Mouse (Mus musculus): Measurements from ENCODE around the gene Tnni2. TPM values are rescaled to one million over a fixed set of nuclear protein-coding genes. Genes with fewer than 3 reads are reported as not detected.

The Tnni2 gene
- polyA plus RNA-seq, 1 experiment, result 2.1 TPM

DNA sequence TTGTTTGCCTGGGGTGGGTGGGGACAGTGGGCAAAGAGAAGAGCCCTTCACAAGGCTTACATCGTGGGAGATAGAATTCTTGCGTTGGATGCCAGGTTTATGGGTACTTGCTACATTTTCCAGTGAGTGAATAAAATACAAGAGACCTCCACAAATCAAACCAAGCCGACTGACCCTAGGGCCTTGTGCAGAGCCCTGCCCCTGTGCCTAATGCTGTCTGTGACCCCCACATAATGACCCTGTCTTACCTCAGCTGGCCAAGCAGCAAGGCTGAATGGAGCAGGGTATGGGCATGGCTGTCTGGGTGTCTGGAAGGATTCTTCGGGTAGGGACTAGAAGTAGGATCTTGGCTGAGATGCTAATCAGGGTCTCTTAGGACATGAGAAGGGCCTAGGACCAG lies 4.7 kb downstream of the Tnni2 start:
- Histone ChIP-seq H3K9me3 (replicated peaks; ENCODE audit: control insufficient read depth, insufficient read depth, low read length, poor library complexity, severe bottlenecking) (no peaks in the 10 kb centered on the region), H3K4me1 (ENCODE audit: control insufficient read depth, insufficient read depth, low read length) (no peaks in the 10 kb centered on the region), H3K27ac (ENCODE audit: insufficient read depth, low read length) (no peak overlapping the region), H3K27me3 (ENCODE audit: control insufficient read depth, insufficient read depth, low read length, poor library complexity, severe bottlenecking) (no peaks in the 10 kb centered on the region), H3K9ac (ENCODE audit: low read depth, poor library complexity, severe bottlenecking) (no peak overlapping the region), H3K4me3 (ENCODE audit: low read depth, low read length) (no peak overlapping the region), H3K36me3 (ENCODE audit: control insufficient read depth, insufficient read depth, low read length, poor library complexity, severe bottlenecking) (no peaks in the 10 kb centered on the region)
- no peak for TF ChIP-seq POLR2A (IDR thresholded peaks at IDR 0.05; ENCODE audit: insufficient read depth, low read length)
- no peak for TF ChIP-seq EP300 (IDR thresholded peaks at IDR 0.05; ENCODE audit: insufficient read depth, low read depth, low read length)
- no peak for TF ChIP-seq CTCF (IDR thresholded peaks at IDR 0.05; ENCODE audit: low read depth, low read length)

- Histone ChIP-seq H3K4me3 (ENCODE audit: low read depth, low read length) (no peak overlapping the region), H3K4me1 (ENCODE audit: control insufficient read depth, insufficient read depth, low read length) (no peaks in the 10 kb centered on the region), H3K9me3 (replicated peaks; ENCODE audit: control insufficient read depth, insufficient read depth, low read length, poor library complexity, severe bottlenecking) (no peaks in the 10 kb centered on the region), H3K36me3 (ENCODE audit: control insufficient read depth, insufficient read depth, low read length, poor library complexity, severe bottlenecking) (no peaks in the 10 kb centered on the region), H3K27ac (ENCODE audit: insufficient read depth, low read length) (no peak overlapping the region), H3K9ac (ENCODE audit: low read depth, poor library complexity, severe bottlenecking) (no peak overlapping the region), H3K27me3 (ENCODE audit: control insufficient read depth, insufficient read depth, low read length, poor library complexity, severe bottlenecking) (no peaks in the 10 kb centered on the region)
- TF ChIP-seq CTCF (IDR thresholded peaks at IDR 0.05; ENCODE audit: low read depth, low read length), result no peak
- TF ChIP-seq EP300 (IDR thresholded peaks at IDR 0.05; ENCODE audit: insufficient read depth, low read depth, low read length), result no peak
- TF ChIP-seq POLR2A (IDR thresholded peaks at IDR 0.05; ENCODE audit: insufficient read depth, low read length), result no peak
These were observed 7.5 kb downstream of the Tnni2 start for GRCm38 (mm10) chr7:142449038-142449617.

- TF ChIP-seq CTCF (IDR thresholded peaks at IDR 0.05; ENCODE audit: low read depth, low read length) (no peak), POLR2A (IDR thresholded peaks at IDR 0.05; ENCODE audit: insufficient read depth, low read length) (no peak), EP300 (IDR thresholded peaks at IDR 0.05; ENCODE audit: insufficient read depth, low read depth, low read length) (no peak)
- Histone ChIP-seq H3K4me1 (ENCODE audit: control insufficient read depth, insufficient read depth, low read length) (peaks cover 1% of the 10 kb centered on the region), H3K27ac (ENCODE audit: insufficient read depth, low read length) (no peak overlapping the region), H3K9me3 (replicated peaks; ENCODE audit: control insufficient read depth, insufficient read depth, low read length, poor library complexity, severe bottlenecking) (no peaks in the 10 kb centered on the region), H3K36me3 (ENCODE audit: control insufficient read depth, insufficient read depth, low read length, poor library complexity, severe bottlenecking) (no peaks in the 10 kb centered on the region), H3K9ac (ENCODE audit: low read depth, poor library complexity, severe bottlenecking) (no peak overlapping the region), H3K27me3 (ENCODE audit: control insufficient read depth, insufficient read depth, low read length, poor library complexity, severe bottlenecking) (no peaks in the 10 kb centered on the region), H3K4me3 (ENCODE audit: low read depth, low read length) (no peak overlapping the region)
These were observed 13.1 kb downstream of the Tnni2 start for GRCm38 (mm10) chr7:142454706-142455105.

- H3K36me3 ChIP-seq (ENCODE audit: control insufficient read depth, insufficient read depth, low read length, poor library complexity, severe bottlenecking), result no peaks in the 10 kb centered on the region
- H3K9me3 ChIP-seq (replicated peaks; ENCODE audit: control insufficient read depth, insufficient read depth, low read length, poor library complexity, severe bottlenecking), result no peaks in the 10 kb centered on the region
- TF ChIP-seq EP300 (IDR thresholded peaks at IDR 0.05; ENCODE audit: insufficient read depth, low read depth, low read length) (no peak), CTCF (IDR thresholded peaks at IDR 0.05; ENCODE audit: low read depth, low read length) (no peak), POLR2A (IDR thresholded peaks at IDR 0.05; ENCODE audit: insufficient read depth, low read length) (no peak)
- H3K9ac ChIP-seq (ENCODE audit: low read depth, poor library complexity, severe bottlenecking), result no peak overlapping the region
- H3K27ac ChIP-seq (ENCODE audit: insufficient read depth, low read length), result no peak overlapping the region
- peaks cover 1% of the 10 kb centered on the region for H3K4me1 ChIP-seq (ENCODE audit: control insufficient read depth, insufficient read depth, low read length)
- no peak overlapping the region for H3K4me3 ChIP-seq (ENCODE audit: low read depth, low read length)
- H3K27me3 ChIP-seq (ENCODE audit: control insufficient read depth, insufficient read depth, low read length, poor library complexity, severe bottlenecking), result no peaks in the 10 kb centered on the region
These were observed 13.6 kb downstream of the Tnni2 start for GRCm38 (mm10) chr7:142455251-142455650.

- TF ChIP-seq CTCF (IDR thresholded peaks at IDR 0.05; ENCODE audit: low read depth, low read length) (no peak), POLR2A (IDR thresholded peaks at IDR 0.05; ENCODE audit: insufficient read depth, low read length) (no peak), EP300 (IDR thresholded peaks at IDR 0.05; ENCODE audit: insufficient read depth, low read depth, low read length) (no peak)
- H3K9ac ChIP-seq (ENCODE audit: low read depth, poor library complexity, severe bottlenecking), result no peak overlapping the region
These were observed 15.2 kb downstream of the Tnni2 start for GRCm38 (mm10) chr7:142456806-142457205.

GRCm38 (mm10) chr7:142457227-142457811 lies 15.7 kb downstream of the Tnni2 start:
- no peak overlapping the region for H3K27ac ChIP-seq (ENCODE audit: insufficient read depth, low read length)
- TF ChIP-seq CTCF (IDR thresholded peaks at IDR 0.05; ENCODE audit: low read depth, low read length), result no peak
- TF ChIP-seq POLR2A (IDR thresholded peaks at IDR 0.05; ENCODE audit: insufficient read depth, low read length), result no peak
- TF ChIP-seq EP300 (IDR thresholded peaks at IDR 0.05; ENCODE audit: insufficient read depth, low read depth, low read length), result no peak
- H3K9ac ChIP-seq (ENCODE audit: low read depth, poor library complexity, severe bottlenecking), result no peak overlapping the region
- H3K27me3 ChIP-seq (ENCODE audit: control insufficient read depth, insufficient read depth, low read length, poor library complexity, severe bottlenecking), result no peaks in the 10 kb centered on the region
- no peaks in the 10 kb centered on the region for H3K36me3 ChIP-seq (ENCODE audit: control insufficient read depth, insufficient read depth, low read length, poor library complexity, severe bottlenecking)
- no peaks in the 10 kb centered on the region for H3K9me3 ChIP-seq (replicated peaks; ENCODE audit: control insufficient read depth, insufficient read depth, low read length, poor library complexity, severe bottlenecking)
- H3K4me1 ChIP-seq (ENCODE audit: control insufficient read depth, insufficient read depth, low read length), result peaks cover 1% of the 10 kb centered on the region
- no peak overlapping the region for H3K4me3 ChIP-seq (ENCODE audit: low read depth, low read length)

More at GRCm38 (mm10) chr7:142456806-142457205, 15.2 kb downstream of the Tnni2 start:
- H3K4me1 ChIP-seq (ENCODE audit: control insufficient read depth, insufficient read depth, low read length), result peaks cover 1% of the 10 kb centered on the region
- H3K27ac ChIP-seq (ENCODE audit: insufficient read depth, low read length), result no peak overlapping the region
- H3K36me3 ChIP-seq (ENCODE audit: control insufficient read depth, insufficient read depth, low read length, poor library complexity, severe bottlenecking), result no peaks in the 10 kb centered on the region
- no peak overlapping the region for H3K4me3 ChIP-seq (ENCODE audit: low read depth, low read length)
- no peaks in the 10 kb centered on the region for H3K9me3 ChIP-seq (replicated peaks; ENCODE audit: control insufficient read depth, insufficient read depth, low read length, poor library complexity, severe bottlenecking)
- no peaks in the 10 kb centered on the region for H3K27me3 ChIP-seq (ENCODE audit: control insufficient read depth, insufficient read depth, low read length, poor library complexity, severe bottlenecking)

Measured in ES-Bruce4 (cell line).